Mouse (Mus musculus) liver, adult 2 months (tissue): Measurements from ENCODE around the gene Adamts20.

Source experiments
- CTCF ChIP-seq: fragments of 200-500 bp; IDR thresholded peaks from 2 replicates; pipeline ENCODE4 v1.5.1; 2011; ENCODE audit warnings: low read depth, low read length, control low read depth
- POLR2A ChIP-seq: fragments of 200-500 bp; IDR thresholded peaks from 2 replicates; pipeline ENCODE4 v1.6.1; 2011; ENCODE audit warnings: low read length, control low read depth; ENCODE audit not compliant: insufficient read depth; ENCODE audit errors: extremely low read depth

DNA sequence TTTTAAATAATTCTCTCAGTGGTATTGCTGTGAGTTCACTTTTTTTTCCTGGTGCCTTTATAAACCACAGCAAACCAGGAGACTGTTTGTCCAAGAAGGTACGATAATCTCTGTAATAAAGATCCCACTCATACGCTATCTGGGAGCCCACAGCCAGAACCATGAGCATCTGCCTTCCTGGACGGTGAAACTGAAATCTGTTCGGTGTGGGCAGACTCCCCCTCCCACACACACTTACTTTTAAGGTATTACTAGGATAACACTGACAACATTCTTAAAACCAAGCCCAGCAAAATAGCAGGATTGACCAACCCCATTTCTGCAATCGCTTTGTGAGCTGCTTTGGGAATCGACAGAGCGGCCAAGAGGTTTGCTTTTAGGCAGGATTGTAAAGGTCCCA is 155.5 kb downstream of the Adamts20 start:
- TF ChIP-seq POLR2A, result no peak
- TF ChIP-seq CTCF, result no peak
